Mouse (Mus musculus) liver, postnatal 0 days (tissue): Measurements from ENCODE around the gene Gstp3.

Experiments
- CTCF ChIP-seq: sonication (generic); IDR thresholded peaks from 2 replicates; pipeline ENCODE4 v1.5.1; 2016; ENCODE audit warnings: antibody characterized with exemption, low read depth
- EP300 ChIP-seq: IDR thresholded peaks from 2 replicates; pipeline ENCODE4 v1.6.1; 2016; ENCODE audit warnings: antibody characterized with exemption, low read depth, mild to moderate bottlenecking

- TF ChIP-seq CTCF (peak; percentile 42), EP300 (peak; percentile 52)
Measured at GRCm38 (mm10) chr19:4060044-4060898, 902 bp upstream of the Gstp3 start.
